Mouse (Mus musculus) CH12.LX (cell line): ENCODE data around the gene Pdcd1lg2. TPM values are rescaled to one million over a fixed set of nuclear protein-coding genes. Genes with fewer than 3 reads are reported as not detected.

Experiments
- DNase-seq: peaks from one replicate; pipeline ENCODE4 v3.0.0-alpha.2; 2013; ENCODE audit errors: extremely low read depth
- H3K27ac ChIP-seq: 2 replicates; pipeline ENCODE4 v1.5.1; 2012; ENCODE audit warnings: low read depth, mild to moderate bottlenecking, control low read depth, moderate library complexity; ENCODE audit not compliant: insufficient read depth
- H3K27me3 ChIP-seq: replicated peaks from 2 replicates; pipeline ENCODE3; 2012; ENCODE audit warnings: inconsistent platforms
- H3K36me3 ChIP-seq, 2 experiments: replicated peaks in 1 of 2; 2 replicates each; pipeline versions ENCODE3 to v1.6.1; 2012; ENCODE audit warnings: inconsistent platforms in 1 of 2, low read length in 1 of 2, mild to moderate bottlenecking in 1 of 2, mixed read lengths in 1 of 2, moderate library complexity in 1 of 2; ENCODE audit not compliant: control insufficient read depth in 1 of 2, insufficient read depth in 1 of 2
- H3K4me1 ChIP-seq, 2 experiments: 2 replicates each; pipeline ENCODE4 v1.6.1; 2012; ENCODE audit warnings: inconsistent platforms in 1 of 2, moderate library complexity in 1 of 2; ENCODE audit not compliant: insufficient read depth in 2 of 2, control insufficient read depth in 1 of 2
- H3K4me2 ChIP-seq: 2 replicates; pipeline ENCODE4 v1.6.1; 2012; ENCODE audit warnings: low read depth, mild to moderate bottlenecking, control low read depth; ENCODE audit not compliant: poor library complexity, insufficient read depth, severe bottlenecking
- H3K4me3 ChIP-seq, 3 experiments: fragments of 150-350 bp in 1 of 3; sonication (generic) in 1 of 3; replicated peaks in 1 of 3; 2 replicates each; pipeline versions ENCODE3 to v1.5.1; 2011 to 2012; ENCODE audit warnings: low read depth in 2 of 3, low read length in 2 of 3, mild to moderate bottlenecking in 2 of 3, moderate library complexity in 2 of 3, control low read depth in 1 of 3, improper control_type of control experiment in 1 of 3, inconsistent platforms in 1 of 3, mixed read lengths in 1 of 3; ENCODE audit not compliant: poor library complexity in 1 of 3
- H3K79me2 ChIP-seq: replicated peaks from 2 replicates; pipeline ENCODE4 v1.6.1; 2012; ENCODE audit warnings: mild to moderate bottlenecking, moderate library complexity; ENCODE audit not compliant: control insufficient read depth, poor library complexity, insufficient read depth, severe bottlenecking; ENCODE audit errors: extremely low read depth
- H3K9ac ChIP-seq: 2 replicates; pipeline ENCODE4 v1.6.1; 2012; ENCODE audit warnings: low read depth, mild to moderate bottlenecking, control low read depth, moderate library complexity; ENCODE audit not compliant: insufficient read depth
- H3K9me3 ChIP-seq: replicated peaks from 2 replicates; pipeline ENCODE3; 2012; ENCODE audit warnings: low read length, inconsistent platforms, mixed read lengths
- BHLHE40 ChIP-seq: IDR thresholded peaks from 2 replicates; pipeline ENCODE4 v1.6.1; 2011; ENCODE audit warnings: mild to moderate bottlenecking, low read depth, low read length, improper control_type of control experiment
- CHD1 ChIP-seq: IDR thresholded peaks from 2 replicates; pipeline ENCODE4 v1.6.1; 2012; ENCODE audit warnings: low read depth, low read length, improper control_type of control experiment, inconsistent platforms
- CTCF ChIP-seq, 2 experiments: IDR thresholded peaks in 1 of 2; conservative IDR thresholded peaks in 1 of 2; 2 replicates each; pipeline ENCODE4 v1.5.1; 2011 to 2012; ENCODE audit warnings: low read depth in 2 of 2, low read length in 2 of 2, improper control_type of control experiment in 1 of 2, inconsistent platforms in 1 of 2, mild to moderate bottlenecking in 1 of 2, moderate library complexity in 1 of 2
- E2F4 ChIP-seq: IDR thresholded peaks from 2 replicates; pipeline ENCODE4 v1.6.1; 2011; ENCODE audit warnings: low read depth, low read length, improper control_type of control experiment; ENCODE audit not compliant: insufficient replicate concordance
- ELF1 ChIP-seq: IDR thresholded peaks from 2 replicates; pipeline ENCODE4 v1.6.1; 2014; ENCODE audit warnings: low read depth, mild to moderate bottlenecking, inconsistent platforms, low read length, improper control_type of control experiment
- ETS1 ChIP-seq: conservative IDR thresholded peaks from 2 replicates; pipeline ENCODE4 v1.6.1; 2012; ENCODE audit warnings: low read depth, mild to moderate bottlenecking, inconsistent platforms, low read length, improper control_type of control experiment, moderate library complexity
- GABPA ChIP-seq: IDR thresholded peaks from 2 replicates; pipeline ENCODE4 v1.6.1; 2012; ENCODE audit warnings: low read depth, low read length, improper control_type of control experiment, inconsistent platforms; ENCODE audit not compliant: insufficient replicate concordance
- HCFC1 ChIP-seq: IDR thresholded peaks from 2 replicates; pipeline ENCODE4 v1.6.1; 2012; ENCODE audit warnings: low read depth, mild to moderate bottlenecking, inconsistent platforms, low read length, improper control_type of control experiment
- IRF4 ChIP-seq: IDR thresholded peaks from 2 replicates; pipeline ENCODE4 v1.6.1; 2014; ENCODE audit warnings: low read depth, mild to moderate bottlenecking, inconsistent platforms, low read length, improper control_type of control experiment
- KAT2A ChIP-seq: IDR thresholded peaks from 2 replicates; pipeline ENCODE4 v1.6.1; 2012; ENCODE audit warnings: low read length, improper control_type of control experiment, inconsistent platforms; ENCODE audit not compliant: insufficient replicate concordance
- MAFK ChIP-seq: IDR thresholded peaks from 2 replicates; pipeline ENCODE4 v1.6.1; 2011; ENCODE audit warnings: low read length, improper control_type of control experiment; ENCODE audit not compliant: insufficient replicate concordance
- MAX ChIP-seq: IDR thresholded peaks from 2 replicates; pipeline ENCODE4 v1.6.1; 2011; ENCODE audit warnings: low read length, improper control_type of control experiment
- MXI1 ChIP-seq: IDR thresholded peaks from 2 replicates; pipeline ENCODE4 v1.6.1; 2011; ENCODE audit warnings: mild to moderate bottlenecking, low read depth, low read length, improper control_type of control experiment
- MYC ChIP-seq: IDR thresholded peaks from 2 replicates; pipeline ENCODE4 v1.6.1; 2011; ENCODE audit warnings: low read depth, mild to moderate bottlenecking, improper control_type of control experiment, low read length
- NRF1 ChIP-seq: IDR thresholded peaks from 2 replicates; pipeline ENCODE4 v1.6.1; 2014; ENCODE audit warnings: low read depth, mild to moderate bottlenecking, inconsistent platforms, low read length, improper control_type of control experiment, moderate library complexity
- POLR2A ChIP-seq: IDR thresholded peaks from 2 replicates; pipeline ENCODE4 v1.6.1; 2011; ENCODE audit warnings: low read depth, mild to moderate bottlenecking, improper control_type of control experiment, low read length
- RCOR1 ChIP-seq: conservative IDR thresholded peaks from 2 replicates; pipeline ENCODE4 v1.6.1; 2012; ENCODE audit warnings: low read depth, mild to moderate bottlenecking, inconsistent platforms, low read length, improper control_type of control experiment
- SIN3A ChIP-seq: IDR thresholded peaks from 2 replicates; pipeline ENCODE4 v1.6.1; 2012; ENCODE audit warnings: low read length, improper control_type of control experiment, inconsistent platforms
- SMC3 ChIP-seq: IDR thresholded peaks from 2 replicates; pipeline ENCODE4 v1.6.1; 2011; ENCODE audit warnings: low read depth, low read length, improper control_type of control experiment
- USF1 ChIP-seq: IDR thresholded peaks from 2 replicates; pipeline ENCODE4 v1.6.1; 2014; ENCODE audit warnings: low read depth, mild to moderate bottlenecking, inconsistent platforms, low read length, improper control_type of control experiment
- USF2 ChIP-seq: conservative IDR thresholded peaks from 2 replicates; pipeline ENCODE4 v1.6.1; 2011; ENCODE audit warnings: low read depth, low read length, improper control_type of control experiment
- ZC3H11A ChIP-seq: IDR thresholded peaks from 2 replicates; pipeline ENCODE4 v1.6.1; 2012; ENCODE audit warnings: low read depth, mild to moderate bottlenecking, inconsistent platforms, low read length, improper control_type of control experiment
- ZMIZ1 ChIP-seq: IDR thresholded peaks from 2 replicates; pipeline ENCODE4 v1.6.1; 2012; ENCODE audit warnings: low read depth, mild to moderate bottlenecking, inconsistent platforms, low read length, improper control_type of control experiment
- dilution Hi-C: fragments of 300-500 bp; cut with MboI; formaldehyde crosslinking; loops from 2 replicates; pipeline ENCODE4 v1.14.3; 2020; ENCODE audit warnings: low sequenced_read_pairs; ENCODE audit not compliant: extremely low pct_unique_long_range_greater_than_20kb, extremely low pct_ligation_motif_present
- in situ Hi-C: fragments of 300-500 bp; cut with MboI; formaldehyde crosslinking; loops from 3 replicates; pipeline ENCODE4 v1.14.3; 2019; ENCODE audit warnings: low sequenced_read_pairs, low pct_ligation_motif_present, low pct_unique_long_range_greater_than_20kb, mixed read lengths
- polyA plus RNA-seq: library from polyadenylated mRNA; unstranded; fragments of >175 nt; gene quantifications from 2 replicates; pipeline ENCODE4 v1.2.1, GENCODE M21; 2012; ENCODE audit warnings: low read depth; ENCODE audit not compliant: insufficient read length
- total RNA-seq, 2 experiments: library from RNA; depleted of rRNA; stranded (reverse); fragments of 300-350 nt in 1 of 2; fragments of >200 nt in 1 of 2; gene quantifications; 2 replicates each; pipeline ENCODE4 v1.2.3; 2012 to 2014

The Pdcd1lg2 gene
- total and polyA plus RNA-seq, 3 experiments = 1.4 to 5.5 (median 1.7) TPM

DNA sequence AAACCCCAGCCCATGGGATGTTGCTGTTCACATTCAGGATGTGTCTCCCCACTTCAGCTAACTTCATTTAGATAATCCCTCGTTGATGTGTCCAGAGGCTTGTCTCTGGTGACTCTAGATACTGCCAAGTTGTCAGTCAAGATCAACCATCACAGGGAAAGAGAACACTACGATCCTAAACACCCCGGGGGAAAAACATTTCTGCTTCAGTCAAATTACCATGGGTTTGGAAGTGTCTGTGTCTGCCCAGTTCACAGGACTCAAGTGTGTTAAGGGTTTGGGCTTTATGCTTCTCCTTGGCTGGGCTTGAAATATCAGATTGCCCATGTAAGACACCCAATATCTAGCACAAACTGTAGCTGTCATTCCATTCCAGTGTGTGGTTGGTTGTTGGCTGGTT lies 71.9 kb downstream of the Pdcd1lg2 start:
- H3K27ac ChIP-seq = no peak overlapping the region
- H3K4me3 ChIP-seq = no peak overlapping the region
- no peaks in the 10 kb centered on the region for H3K27me3 ChIP-seq
- no peak overlapping the region for H3K4me2 ChIP-seq
- no peaks in the 10 kb centered on the region for H3K36me3 ChIP-seq
- DNase-seq = no peak
- H3K79me2 ChIP-seq = no peaks in the 10 kb centered on the region
- no peak for TF ChIP-seq CHD1
- no peak for TF ChIP-seq IRF4
- no peak for TF ChIP-seq ZMIZ1
- TF ChIP-seq ETS1 = no peak
- TF ChIP-seq HCFC1 = no peak
- no peak for TF ChIP-seq GABPA
- no peak for TF ChIP-seq NRF1
- TF ChIP-seq RCOR1 = no peak
- TF ChIP-seq MAFK = no peak
- TF ChIP-seq ELF1 = no peak
- TF ChIP-seq ZC3H11A = no peak
- TF ChIP-seq MYC = no peak
- no peak for TF ChIP-seq SIN3A
- TF ChIP-seq MAX = no peak
- TF ChIP-seq SMC3 = no peak
- TF ChIP-seq KAT2A = no peak
- no peak for TF ChIP-seq BHLHE40
- TF ChIP-seq USF2 = no peak
- no peak for TF ChIP-seq POLR2A
- H3K9ac ChIP-seq = no peak overlapping the region
- H3K4me1 ChIP-seq = peaks cover 22 to 87% of the 10 kb centered on the region in 2 experiments
- dilution Hi-C loops (no loop called here), in situ Hi-C loops (no loop called here)
- no peaks in the 10 kb centered on the region for H3K9me3 ChIP-seq

DNA sequence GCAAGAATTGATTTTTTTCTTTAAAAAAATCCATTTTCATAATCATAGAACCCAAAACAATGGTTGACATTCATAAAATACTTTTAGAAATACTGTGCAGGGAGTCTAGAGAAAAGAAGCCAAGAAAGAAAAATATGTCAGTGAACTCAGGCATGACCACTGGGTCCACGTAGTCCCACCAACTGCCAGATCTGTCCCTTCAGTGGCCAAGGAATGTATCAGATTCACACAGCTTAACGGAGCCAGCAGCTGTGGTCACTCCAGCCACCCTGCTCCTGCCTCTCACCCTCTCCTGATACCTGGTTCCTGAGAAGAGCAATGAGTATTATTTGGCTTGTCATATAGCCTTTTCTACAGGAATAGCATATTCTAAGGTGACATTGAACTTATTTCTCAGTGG lies 72.7 kb downstream of the Pdcd1lg2 start:
- TF ChIP-seq ELF1 = no peak
- no peak for TF ChIP-seq CTCF (conservative IDR thresholded peaks at IDR 0.05 in 1 of 2, IDR thresholded peaks at IDR 0.05 in 1 of 2; ENCODE audit: low read depth in 2 of 2, low read length in 2 of 2)
- TF ChIP-seq USF1 = no peak
- no peak for TF ChIP-seq MXI1
- TF ChIP-seq E2F4 = no peak
- no peak for TF ChIP-seq NRF1
- no peak for TF ChIP-seq ZC3H11A
- H3K4me1 ChIP-seq = peaks cover 26 to 89% of the 10 kb centered on the region in 2 experiments
- dilution Hi-C loops = no loop called here

More for the DNA sequence above, 72.7 kb downstream of the Pdcd1lg2 start:
- Histone ChIP-seq H3K9me3 (no peaks in the 10 kb centered on the region), H3K27me3 (no peaks in the 10 kb centered on the region), H3K9ac (no peak overlapping the region), H3K4me2 (no peak overlapping the region), H3K36me3 (no peaks in the 10 kb centered on the region), H3K27ac (no peak overlapping the region), H3K79me2 (no peaks in the 10 kb centered on the region), H3K4me3 (no peak overlapping the region)
- no peak for DNase-seq
- in situ Hi-C loops = no loop called here
